Mouse (Mus musculus) layer of hippocampus, postnatal 25 days (tissue): ENCODE measurements around the gene Nek2. TPM values are rescaled to one million over a fixed set of nuclear protein-coding genes. Genes with fewer than 3 reads are reported as not detected.

Source experiments
- DNase-seq, 2 experiments: peaks; one replicate each; pipeline ENCODE4 v3.0.0; 2022; ENCODE audit warnings: mixed read lengths in 2 of 2, low spot score in 1 of 2; ENCODE audit errors: extremely low spot score in 1 of 2
- total RNA-seq, 2 experiments: library from RNA; stranded (reverse); gene quantifications; 2 replicates each; pipeline ENCODE4 v1.2.3; 2021

Gene Nek2
- total RNA-seq, 2 experiments from 2014 or later = 1.0 to 1.1 TPM

DNA sequence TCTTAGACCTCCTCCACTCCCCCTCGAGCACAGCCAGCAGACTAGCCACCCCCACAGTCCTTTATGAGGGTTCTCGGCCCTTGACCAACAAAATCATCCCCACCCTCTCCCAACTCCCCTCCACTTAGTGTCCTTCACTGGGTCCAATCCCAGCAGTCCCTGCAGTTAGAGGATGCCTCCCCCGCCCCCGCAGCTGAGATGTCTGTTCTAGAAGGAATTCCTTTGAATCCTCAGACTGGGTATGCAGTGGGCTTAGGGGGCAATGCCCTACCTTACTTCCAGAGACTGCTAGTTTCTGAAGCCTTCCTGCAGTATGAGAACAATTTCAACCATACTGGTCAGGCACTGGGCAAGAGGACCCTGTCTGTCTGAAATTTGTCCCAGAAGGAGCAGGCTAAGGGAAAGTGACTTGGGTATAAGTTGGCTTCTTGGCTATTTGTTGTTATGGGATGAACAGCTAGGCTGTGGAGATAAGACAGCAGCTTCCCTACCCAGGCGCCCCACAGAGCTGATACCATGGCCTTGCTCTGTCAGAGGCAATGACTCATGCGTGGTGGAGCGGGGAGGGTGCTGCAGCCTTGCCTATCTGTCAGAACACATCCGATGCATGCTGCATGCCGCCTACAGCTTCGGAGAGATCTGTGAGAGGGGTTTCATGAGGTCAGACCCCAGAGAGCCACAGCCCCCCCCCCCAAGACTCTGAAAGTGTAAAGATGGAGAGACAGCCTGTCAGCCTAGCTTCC lies 34.1 kb downstream of the Nek2 start:
- no peak for DNase-seq

DNA sequence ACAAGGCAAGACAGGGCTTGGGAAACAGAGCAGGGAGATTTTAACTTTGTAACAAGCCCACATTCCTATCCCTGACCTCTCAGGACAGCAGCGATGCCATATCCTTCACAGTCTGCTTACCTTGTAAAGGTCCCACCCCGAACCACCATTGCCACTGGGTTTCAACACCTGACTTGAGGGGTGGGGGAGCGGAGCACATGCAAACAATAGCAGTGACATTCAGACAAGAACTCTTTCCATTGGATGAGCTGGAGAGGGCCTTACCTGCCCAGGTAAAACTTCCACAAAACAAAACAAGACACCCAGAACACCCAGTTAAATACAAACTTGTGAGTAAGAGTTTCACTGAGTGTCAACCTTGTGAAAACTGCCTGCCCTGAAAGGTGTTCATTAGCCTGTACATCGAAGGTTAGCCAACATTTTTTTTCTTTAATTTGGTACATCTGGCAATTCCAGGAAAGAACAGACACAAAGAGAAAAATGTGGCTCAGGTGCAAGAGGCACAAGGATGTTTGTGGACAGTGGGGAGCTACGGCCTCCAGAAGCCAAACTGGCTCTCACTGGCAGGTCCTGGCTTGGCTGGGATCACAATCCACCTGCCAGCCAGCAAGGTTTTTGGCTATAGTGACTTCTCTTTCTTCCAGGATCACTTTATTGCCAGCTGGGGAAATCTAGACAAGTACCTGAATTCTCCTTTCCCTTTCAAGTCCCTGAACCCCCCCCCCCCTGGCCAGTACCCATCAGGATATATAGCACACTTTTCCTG lies 35.8 kb downstream of the Nek2 start:
- DNase-seq = no peak

GRCm38 (mm10) chr1:191858136-191858535 lies 36.9 kb downstream of the Nek2 start:
- no peak for DNase-seq

- DNase-seq = no peak
Measured at GRCm38 (mm10) chr1:191859847-191860246, 38.6 kb downstream of the Nek2 start.

GRCm38 (mm10) chr1:191861247-191861646 lies 40.0 kb downstream of the Nek2 start:
- DNase-seq = no peak

- no peak for DNase-seq
Measured at GRCm38 (mm10) chr1:191863833-191864550, 42.7 kb downstream of the Nek2 start.

DNA sequence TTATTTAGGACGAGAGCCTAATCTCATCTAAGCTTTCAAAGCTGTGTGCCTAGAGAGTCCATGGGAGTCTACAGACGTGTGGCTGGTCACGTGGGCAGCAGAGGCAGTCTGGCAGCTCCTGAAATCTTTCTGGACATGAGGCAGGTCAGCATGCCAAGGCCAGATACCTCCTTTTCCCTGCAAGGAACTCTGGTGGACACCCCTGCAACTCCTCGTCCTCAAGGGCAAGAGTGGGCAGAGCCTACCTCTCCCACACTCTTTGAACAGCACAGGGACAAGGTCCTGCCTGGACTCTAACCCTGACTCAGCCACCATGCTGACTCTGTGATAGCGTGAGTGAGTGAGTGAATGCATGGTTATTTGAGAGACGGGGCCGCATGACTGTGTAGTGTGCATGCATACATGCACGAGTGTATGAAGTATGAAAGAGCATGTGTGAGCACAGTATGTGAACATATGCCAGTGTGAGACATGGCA lies 43.3 kb downstream of the Nek2 start:
- DNase-seq = no peak

- no peak for DNase-seq
Measured at GRCm38 (mm10) chr1:191872076-191872710, 50.9 kb downstream of the Nek2 start.

- DNase-seq = no peak
Measured at GRCm38 (mm10) chr1:191875006-191875405, 53.8 kb downstream of the Nek2 start.

- DNase-seq = no peak
Measured at GRCm38 (mm10) chr1:191875683-191876305, 54.5 kb downstream of the Nek2 start.

DNA sequence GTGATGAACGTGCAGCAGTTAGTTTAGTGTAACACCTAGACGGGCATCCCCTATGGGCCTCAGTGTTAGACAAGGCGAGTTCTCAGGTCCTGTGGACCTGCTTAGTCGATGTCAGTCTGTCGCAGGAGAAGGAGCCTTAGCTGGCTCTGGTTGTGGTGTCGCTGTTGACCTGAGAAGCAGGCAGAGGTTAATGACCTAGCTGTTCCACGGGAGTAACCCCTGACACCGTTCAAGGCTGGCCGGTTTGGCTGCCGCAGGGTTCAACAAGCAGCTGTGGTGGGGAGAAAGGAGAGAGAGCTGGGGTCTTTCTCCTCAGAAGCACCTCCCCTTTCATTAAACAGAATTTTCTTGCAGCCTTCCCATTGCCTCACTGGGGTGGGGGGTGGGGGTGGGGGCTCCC lies 56.4 kb downstream of the Nek2 start:
- DNase-seq = no peak

DNA sequence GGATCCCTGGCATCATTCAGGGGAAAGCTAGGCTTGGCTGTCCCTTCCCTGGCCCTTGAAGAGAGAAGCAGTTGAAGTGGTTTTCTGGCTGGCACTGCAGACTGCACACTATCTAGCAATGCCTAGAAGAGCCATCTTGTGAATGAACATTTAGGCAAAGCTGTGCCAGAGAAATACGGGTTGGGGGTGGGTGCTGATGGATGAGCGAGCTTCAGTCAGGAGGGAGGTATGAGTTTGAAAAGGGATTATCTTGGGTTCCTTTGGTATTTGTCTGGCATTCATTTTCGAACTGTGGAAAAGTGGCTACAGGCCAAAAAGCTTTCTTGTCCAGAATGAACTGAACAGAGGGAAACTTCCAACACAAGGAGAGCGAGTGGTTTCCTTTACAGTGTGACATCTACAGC lies 57.3 kb downstream of the Nek2 start:
- no peak for DNase-seq

- no peak for DNase-seq
Measured at GRCm38 (mm10) chr1:191880247-191880646, 59.0 kb downstream of the Nek2 start.

- DNase-seq = no peak
Measured at GRCm38 (mm10) chr1:191880921-191881609, 59.8 kb downstream of the Nek2 start.

DNA sequence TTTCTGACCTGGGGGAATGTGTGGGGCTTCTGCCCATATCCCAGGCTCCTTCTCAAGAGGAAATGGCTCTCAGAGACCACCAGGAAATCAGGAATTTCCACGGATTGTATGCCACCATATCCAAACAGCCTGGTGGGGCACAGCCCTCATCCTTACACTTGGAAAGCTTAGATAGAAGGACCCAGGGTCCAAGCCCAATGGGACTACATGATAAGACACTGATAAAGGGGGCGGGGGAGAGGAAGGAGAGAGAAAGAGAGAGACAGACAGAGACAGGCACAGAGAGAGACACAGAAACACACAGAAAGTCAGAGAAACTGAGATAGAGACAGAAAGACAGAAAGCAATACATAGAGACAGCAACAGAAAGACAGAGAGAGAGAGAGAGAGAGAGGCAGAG lies 60.4 kb downstream of the Nek2 start:
- DNase-seq = no peak

Other genes with a start within 250 kb of the Nek2 start
- gene Dtl, start 245.9 kb upstream of the Nek2 start, total RNA-seq = 1 to 10 TPM; 1.2 TPM
- 10 to 100 TPM; 24.0 to 25.4 TPM for gene Ints7, start 245.8 kb upstream of the Nek2 start, total RNA-seq
- 100 to 1,000 TPM; 114 to 120 TPM for gene Lpgat1, start 103.6 kb upstream of the Nek2 start, total RNA-seq
- gene Slc30a1, start 85.3 kb downstream of the Nek2 start, total RNA-seq = 10 to 100 TPM; 34.5 to 35.5 TPM
- gene Rd3, start 155.9 kb downstream of the Nek2 start, total RNA-seq = under 1 TPM; 0.28 to 0.34 TPM